Mouse (Mus musculus) embryonic facial prominence, embryonic 13.5 days (tissue): Measurements from ENCODE around the gene 9230104L09Rik. TPM values are rescaled to one million over a fixed set of nuclear protein-coding genes. Genes with fewer than 3 reads are reported as not detected.
A peak's percentile ranks its signal among the peaks of the same experiment; 100 is the strongest.

ENCODE experiments used
- ATAC-seq: fragments of 200-750 bp; cut with Nextera tagmentation; 2 replicates; pipeline ENCODE4 v1.8.0; 2017; ENCODE audit warnings: low read depth; ENCODE audit not compliant: insufficient number of reproducible peaks, insufficient read depth, low FRiP score, low TSS enrichment
- H3K27ac ChIP-seq: fragments of 300-500 bp; sonication (generic); 2 replicates; pipeline ENCODE4 v1.5.1; 2015; ENCODE audit warnings: moderate library complexity, mild to moderate bottlenecking, inconsistent platforms
- H3K27me3 ChIP-seq: fragments of 300-500 bp; sonication (generic); 2 replicates; pipeline ENCODE4 v1.6.1; 2015; ENCODE audit warnings: mild to moderate bottlenecking, inconsistent platforms
- H3K36me3 ChIP-seq: fragments of 300-500 bp; sonication (generic); 2 replicates; pipeline ENCODE4 v1.6.1; 2015; ENCODE audit warnings: mild to moderate bottlenecking, inconsistent platforms
- H3K4me1 ChIP-seq: fragments of 300-500 bp; sonication (generic); 2 replicates; pipeline ENCODE4 v1.6.1; 2015; ENCODE audit warnings: inconsistent platforms
- H3K4me2 ChIP-seq: fragments of 300-500 bp; sonication (generic); 2 replicates; pipeline ENCODE4 v1.6.1; 2015; ENCODE audit warnings: moderate library complexity, mild to moderate bottlenecking, inconsistent platforms
- H3K4me3 ChIP-seq: fragments of 300-500 bp; sonication (generic); 2 replicates; pipeline ENCODE4 v1.5.1; 2015; ENCODE audit warnings: mild to moderate bottlenecking, inconsistent platforms
- H3K9ac ChIP-seq: fragments of 300-500 bp; sonication (generic); 2 replicates; pipeline ENCODE4 v1.6.1; 2015; ENCODE audit warnings: mild to moderate bottlenecking, inconsistent platforms
- H3K9me3 ChIP-seq: fragments of 300-500 bp; sonication (generic); 2 replicates; pipeline ENCODE4 v1.6.1; 2016; ENCODE audit warnings: inconsistent platforms
- WGBS: fragments of 180-500 bp; shearing (Covaris S2); methylation state at CpG from one replicate; pipeline ENCODE4 v1.1.7; 2015; ENCODE audit warnings: mixed read lengths; 5-methylcytosine and 5-hydroxymethylcytosine counted together
- polyA plus RNA-seq: library from polyadenylated mRNA; unstranded; fragments of >200 nt; fragmentation: Nextera tagmentation; extraction: Ambion mirVana; gene quantifications from 2 replicates; pipeline ENCODE4 v1.2.1, GENCODE M21; 2015

Gene 9230104L09Rik
- polyA plus RNA-seq, 1 experiment from 2014 or later = not detected

DNA sequence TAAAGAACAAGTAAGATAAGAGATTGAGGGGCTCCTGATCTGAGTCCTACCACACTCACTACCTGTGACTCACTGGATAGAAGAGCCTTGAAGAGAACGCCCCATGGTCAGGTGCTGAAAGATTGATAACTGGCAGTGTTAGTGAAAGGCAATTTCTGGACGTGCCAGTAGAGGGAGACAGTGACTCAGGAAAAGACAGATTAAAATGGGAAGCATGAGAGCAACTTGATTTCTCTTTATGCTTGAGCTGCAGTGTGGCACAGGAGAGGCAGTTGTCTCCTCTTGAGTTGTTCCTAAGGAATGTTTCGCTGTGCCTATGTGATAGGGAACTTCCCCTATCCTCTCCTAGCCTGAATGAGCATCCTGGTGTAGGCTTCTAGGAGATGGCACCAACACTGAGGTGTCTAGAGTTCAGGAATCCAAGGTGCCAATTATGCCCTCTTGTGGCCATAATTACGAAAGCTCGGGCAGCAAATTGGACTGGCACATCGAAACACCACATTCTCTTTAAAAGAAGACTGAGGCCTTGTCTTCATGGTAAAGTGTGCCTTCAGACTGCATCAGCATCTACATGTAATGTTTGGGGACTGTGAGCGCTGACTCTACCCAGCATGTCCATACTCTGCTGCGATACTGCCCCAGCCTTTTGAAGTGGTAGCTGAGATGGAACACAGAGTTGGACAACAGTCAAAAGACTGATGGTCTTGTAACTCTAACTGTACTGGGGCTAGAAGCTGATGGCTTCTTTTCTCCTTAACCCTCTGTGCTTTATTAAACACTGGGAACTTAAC lies 13.5 kb downstream of the 9230104L09Rik start:
- peak; percentile 32; the same call in 1 of the 2 replicates for ATAC-seq
- Histone ChIP-seq H3K36me3 (no peaks in the 10 kb centered on the region), H3K4me2 (no peak overlapping the region), H3K9me3 (no peaks in the 10 kb centered on the region), H3K4me1 (no peaks in the 10 kb centered on the region), H3K27ac (no peak overlapping the region), H3K9ac (no peak overlapping the region), H3K27me3 (no peaks in the 10 kb centered on the region), H3K4me3 (no peak overlapping the region)
- WGBS = 43% methylated on average over 8 of the region's 8 CpGs

DNA sequence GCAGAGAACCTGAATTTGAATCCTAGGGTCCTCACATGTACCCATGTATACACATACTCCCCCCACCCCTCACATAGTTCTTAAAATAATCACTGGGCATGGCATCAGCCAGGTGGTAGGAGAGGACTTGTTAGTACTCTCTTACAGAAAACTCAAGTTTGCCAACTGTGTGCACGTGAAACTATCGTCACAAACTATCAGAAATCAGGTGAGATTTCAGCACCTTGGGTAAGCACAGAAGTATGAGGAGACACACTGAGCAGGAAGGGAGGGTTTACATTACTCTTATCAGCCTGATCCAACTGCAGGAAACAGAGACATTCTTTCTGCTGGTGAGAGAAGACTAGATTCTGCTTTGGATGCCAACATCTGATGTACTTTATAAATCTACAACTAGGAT lies 25.6 kb downstream of the 9230104L09Rik start:
- no peak for ATAC-seq
- H3K9me3 ChIP-seq = no peaks in the 10 kb centered on the region
- 87% methylated on average over 2 of the region's 2 CpGs for WGBS
- no peaks in the 10 kb centered on the region for H3K27me3 ChIP-seq
- no peaks in the 10 kb centered on the region for H3K4me1 ChIP-seq
- no peak overlapping the region for H3K27ac ChIP-seq
- H3K36me3 ChIP-seq = no peaks in the 10 kb centered on the region
- H3K9ac ChIP-seq = no peak overlapping the region
- H3K4me2 ChIP-seq = no peak overlapping the region
- no peak overlapping the region for H3K4me3 ChIP-seq

DNA sequence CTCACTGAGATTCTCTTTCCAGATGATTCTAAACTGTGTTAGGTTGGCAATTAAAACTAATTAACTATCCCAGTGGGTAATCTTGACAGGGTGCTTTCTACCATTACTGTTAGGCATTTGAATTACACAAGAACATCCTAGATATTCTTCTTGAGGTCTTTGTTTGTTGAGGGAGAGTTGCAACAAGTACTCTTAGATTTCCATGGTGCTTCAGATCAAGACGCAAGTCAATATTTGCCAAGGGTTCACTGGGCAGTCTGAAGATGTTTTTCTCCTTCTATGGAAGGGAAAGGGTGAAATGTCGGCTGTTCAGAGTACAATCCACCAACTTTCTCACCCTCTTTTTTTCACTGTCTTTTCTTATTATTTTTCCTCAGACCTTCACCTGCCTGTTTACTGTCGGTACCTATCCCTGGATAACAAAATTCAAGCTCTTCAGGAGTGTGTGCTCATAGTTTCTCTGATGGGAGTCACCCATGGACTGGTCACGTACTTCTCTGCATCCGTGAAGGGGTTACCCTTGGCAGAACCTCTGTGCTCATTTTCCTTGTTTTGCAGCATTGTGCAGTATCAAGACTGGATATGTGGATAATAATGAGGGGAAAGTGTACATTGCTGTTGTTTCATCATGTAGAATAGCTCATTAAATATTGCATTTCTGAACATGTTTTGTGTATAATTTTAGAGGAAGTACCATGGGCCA lies 26.6 kb downstream of the 9230104L09Rik start:
- Histone ChIP-seq H3K4me2 (no peak overlapping the region), H3K9me3 (no peaks in the 10 kb centered on the region), H3K27me3 (no peaks in the 10 kb centered on the region), H3K27ac (no peak overlapping the region), H3K4me3 (no peak overlapping the region), H3K4me1 (no peaks in the 10 kb centered on the region), H3K36me3 (no peaks in the 10 kb centered on the region), H3K9ac (no peak overlapping the region)
- no peak for ATAC-seq
- WGBS = 85% methylated on average over 5 of the region's 5 CpGs

DNA sequence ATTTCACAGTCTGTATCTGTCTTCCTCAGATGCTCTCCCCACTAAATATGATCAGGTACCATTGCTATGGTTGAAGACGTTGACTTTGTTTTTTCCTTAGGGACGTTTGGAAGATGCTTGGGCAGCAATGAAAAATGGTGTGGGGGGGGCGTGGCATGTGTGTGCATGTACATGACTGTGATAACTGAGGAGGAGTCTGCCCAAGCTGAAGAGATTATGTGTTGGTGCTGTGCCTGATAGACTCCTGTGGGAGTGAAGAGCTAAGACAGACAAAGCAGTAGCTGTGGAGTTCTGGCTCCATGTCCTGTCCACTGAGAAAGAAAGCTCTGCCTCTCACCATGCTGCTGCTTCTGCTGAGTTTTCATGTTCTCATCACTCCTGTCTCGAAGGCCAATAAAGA lies 29.9 kb downstream of the 9230104L09Rik start, which contains the start of gene Cst9:
Cst9 (plus strand) TSS at position 236 of the 400 bp plus-strand sequence.
- H3K4me2 ChIP-seq = no peak within 1 kb of the TSS
- no peaks in the 10 kb centered on the region for H3K9me3 ChIP-seq
- WGBS = 61% methylated on average over 4 of the region's 4 CpGs
- no peak within 1 kb of the TSS for H3K9ac ChIP-seq
- no peaks in the 10 kb centered on the region for H3K36me3 ChIP-seq
- H3K4me1 ChIP-seq = no peaks in the 10 kb centered on the region
- H3K27ac ChIP-seq = no peak within 1 kb of the TSS
- ATAC-seq = no peak
- H3K4me3 ChIP-seq = no peak within 1 kb of the TSS
- no peaks in the 10 kb centered on the region for H3K27me3 ChIP-seq

DNA sequence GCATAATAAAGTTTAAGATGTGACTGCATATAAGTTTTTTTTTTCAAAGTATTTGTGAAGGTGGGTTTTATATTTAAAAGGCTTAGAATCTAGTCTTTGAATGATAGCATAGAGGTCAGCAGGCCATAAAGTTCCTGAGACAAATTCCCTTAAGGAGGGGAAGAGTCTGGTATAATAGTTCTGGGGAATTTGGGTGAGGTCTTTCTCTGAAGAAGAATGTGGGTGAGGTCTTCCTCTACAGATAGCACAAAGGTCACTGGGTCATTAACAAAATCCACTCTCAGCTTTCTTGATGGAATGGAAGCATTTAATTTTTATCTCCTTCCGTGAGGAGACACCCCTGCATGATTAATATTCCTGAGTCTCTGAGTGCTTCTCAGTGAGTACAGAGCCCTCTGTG lies 38.9 kb downstream of the 9230104L09Rik start:
- no peak for ATAC-seq
- Histone ChIP-seq H3K4me2 (no peak overlapping the region), H3K9ac (no peak overlapping the region), H3K4me3 (no peak overlapping the region), H3K27ac (no peak overlapping the region), H3K9me3 (no peaks in the 10 kb centered on the region), H3K36me3 (no peaks in the 10 kb centered on the region), H3K4me1 (no peaks in the 10 kb centered on the region), H3K27me3 (no peaks in the 10 kb centered on the region)
- WGBS = 73% methylated on average over 1 of the region's 1 CpGs

DNA sequence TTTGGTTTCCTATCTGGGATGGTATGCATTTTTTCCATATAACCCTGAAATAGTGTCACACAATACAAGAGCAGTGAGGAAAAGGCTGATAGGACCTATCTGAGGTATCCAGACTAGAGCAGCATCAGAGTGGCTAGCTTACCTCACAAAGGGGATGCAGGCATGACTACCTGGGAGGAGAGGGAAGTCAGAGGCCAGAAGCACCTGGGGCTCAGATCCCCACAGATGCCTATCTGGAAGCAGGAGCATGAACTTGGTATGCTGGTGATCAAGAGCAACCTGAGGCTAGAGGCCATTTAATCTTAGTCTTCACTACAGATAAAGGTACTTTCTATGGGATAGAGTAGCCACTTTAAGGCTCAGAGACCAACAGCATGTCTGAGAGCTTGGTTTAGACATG lies 44.9 kb downstream of the 9230104L09Rik start, which contains the start of gene Cst13:
Cst13 (plus strand) TSS at position 173 of the 400 bp plus-strand sequence.
- H3K27me3 ChIP-seq = no peaks in the 10 kb centered on the region
- no peak within 1 kb of the TSS for H3K9ac ChIP-seq
- no peak within 1 kb of the TSS for H3K27ac ChIP-seq
- H3K4me1 ChIP-seq = no peaks in the 10 kb centered on the region
- no peak within 1 kb of the TSS for H3K4me2 ChIP-seq
- no peak for ATAC-seq
- H3K36me3 ChIP-seq = no peaks in the 10 kb centered on the region
- no peaks in the 10 kb centered on the region for H3K9me3 ChIP-seq
- H3K4me3 ChIP-seq = no peak within 1 kb of the TSS

DNA sequence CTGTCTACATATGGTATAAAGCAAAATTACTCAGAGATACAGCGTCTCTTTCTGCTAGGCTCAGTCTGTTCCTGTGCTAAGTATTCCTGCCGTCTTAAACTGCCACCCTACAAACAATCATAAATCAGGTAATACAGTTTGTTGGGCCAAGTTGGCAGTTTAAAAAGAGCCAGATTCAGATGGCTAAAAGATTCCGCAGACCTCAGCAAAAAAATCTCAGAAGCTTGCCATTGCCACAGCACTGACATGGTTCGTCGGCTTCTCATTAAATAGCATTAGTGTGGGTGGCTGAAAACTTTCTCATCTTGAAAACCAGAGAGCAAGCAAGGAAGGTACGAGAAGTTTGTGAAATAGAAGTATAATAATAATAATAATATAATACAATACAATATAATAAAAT lies 58.1 kb downstream of the 9230104L09Rik start:
- no peaks in the 10 kb centered on the region for H3K36me3 ChIP-seq
- no peak overlapping the region for H3K27ac ChIP-seq
- no peak overlapping the region for H3K4me2 ChIP-seq
- 82% methylated on average over 6 of the region's 6 CpGs for WGBS
- H3K4me3 ChIP-seq = no peak overlapping the region
- H3K9ac ChIP-seq = no peak overlapping the region
- ATAC-seq = no peak
- no peaks in the 10 kb centered on the region for H3K9me3 ChIP-seq
- H3K27me3 ChIP-seq = no peaks in the 10 kb centered on the region
- no peaks in the 10 kb centered on the region for H3K4me1 ChIP-seq

DNA sequence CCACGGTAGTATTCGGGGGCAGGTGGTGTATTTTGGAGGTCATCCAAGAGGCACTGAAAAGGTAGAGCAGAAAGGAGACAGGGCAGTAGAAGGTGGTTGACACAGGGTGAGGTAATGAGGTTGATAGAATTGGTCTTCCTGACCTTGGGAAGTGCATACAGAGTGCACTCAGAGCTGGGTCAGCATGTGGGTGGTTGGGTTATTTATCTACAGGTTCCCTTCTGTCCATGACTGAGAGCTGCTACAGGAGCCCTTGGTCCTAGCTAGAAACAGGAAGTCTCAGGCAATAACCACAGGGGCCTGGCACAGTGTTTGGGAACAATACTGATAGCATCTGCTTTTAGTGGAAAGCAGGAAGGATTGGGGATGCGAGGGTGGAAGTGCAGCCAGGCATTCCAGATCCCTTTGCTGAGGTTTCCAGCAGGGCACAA lies 63.3 kb downstream of the 9230104L09Rik start:
- ATAC-seq = no peak
- Histone ChIP-seq H3K4me2 (no peak overlapping the region), H3K9ac (no peak overlapping the region), H3K4me1 (no peaks in the 10 kb centered on the region), H3K27me3 (no peaks in the 10 kb centered on the region), H3K4me3 (no peak overlapping the region), H3K36me3 (no peaks in the 10 kb centered on the region), H3K9me3 (no peaks in the 10 kb centered on the region), H3K27ac (no peak overlapping the region)
- 55% methylated on average over 3 of the region's 3 CpGs for WGBS

DNA sequence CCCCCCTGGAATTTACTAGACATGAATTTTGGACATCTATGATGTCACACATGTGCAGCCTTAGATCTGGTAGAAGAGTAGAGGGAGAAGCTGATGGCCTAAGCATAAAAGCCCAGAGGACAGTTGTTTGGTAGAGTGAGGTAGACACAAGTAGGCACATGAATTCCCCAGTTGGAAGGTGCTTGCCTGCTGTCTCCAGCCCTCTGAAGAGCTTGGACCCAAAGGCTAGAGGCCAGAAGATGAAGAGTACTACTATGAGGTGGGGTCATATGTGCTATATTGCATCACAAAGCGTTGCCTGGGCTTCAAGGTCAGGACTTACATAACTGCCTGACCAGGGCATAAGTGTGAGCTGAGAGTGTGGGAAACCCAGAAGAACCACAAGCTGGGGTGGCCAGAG lies 66.4 kb downstream of the 9230104L09Rik start, which contains the start of gene Cst8:
Cst8 (plus strand) TSS at position 301 of the 400 bp plus-strand sequence.
- H3K4me3 ChIP-seq = no peak within 1 kb of the TSS
- 92% methylated on average over 1 of the region's 1 CpGs for WGBS
- no peak for ATAC-seq
- H3K9ac ChIP-seq = no peak within 1 kb of the TSS
- H3K4me1 ChIP-seq = no peaks in the 10 kb centered on the region
- H3K27ac ChIP-seq = no peak within 1 kb of the TSS
- no peaks in the 10 kb centered on the region for H3K27me3 ChIP-seq
- H3K36me3 ChIP-seq = no peaks in the 10 kb centered on the region
- no peak within 1 kb of the TSS for H3K4me2 ChIP-seq
- no peaks in the 10 kb centered on the region for H3K9me3 ChIP-seq

Other genes with a start within 250 kb of the 9230104L09Rik start
- 105 and 108 TPM in 2 replicates for gene Nxt1, start 192.4 kb downstream of the 9230104L09Rik start, polyA plus RNA-seq
- 21.2 and 21.6 TPM in 2 replicates for gene Gzf1, start 184.0 kb downstream of the 9230104L09Rik start, polyA plus RNA-seq
- 4.2 and 5.4 TPM in 2 replicates for gene Napb, start 132.6 kb downstream of the 9230104L09Rik start, polyA plus RNA-seq
- gene Cstl1, start 114.7 kb downstream of the 9230104L09Rik start, polyA plus RNA-seq = not detected in 2 replicates
- not detected in 2 replicates for gene Cst11, start 93.5 kb downstream of the 9230104L09Rik start, polyA plus RNA-seq
- not detected in 2 replicates for gene 8030411F24Rik, start 83.0 kb downstream of the 9230104L09Rik start, polyA plus RNA-seq
- gene Cst12, start 75.7 kb downstream of the 9230104L09Rik start, polyA plus RNA-seq = not detected in 2 replicates
- gene Cst8, start 66.3 kb downstream of the 9230104L09Rik start, polyA plus RNA-seq = 0.32 TPM in 1 of 2 replicates, not detected in the other
- gene Cst13, start 45.0 kb downstream of the 9230104L09Rik start, polyA plus RNA-seq = not detected in 2 replicates
- gene Cst9, start 29.9 kb downstream of the 9230104L09Rik start, polyA plus RNA-seq = not detected in 2 replicates
- gene Cst3, start 10.7 kb upstream of the 9230104L09Rik start, polyA plus RNA-seq = 344 and 387 TPM in 2 replicates
- not detected in 2 replicates for gene Gm1330, start 138.2 kb upstream of the 9230104L09Rik start, polyA plus RNA-seq
- not detected in 2 replicates for gene Gm10750, start 152.2 kb upstream of the 9230104L09Rik start, polyA plus RNA-seq